Mouse (Mus musculus): ENCODE results near the gene Msi2.

Gene Msi2

DNA sequence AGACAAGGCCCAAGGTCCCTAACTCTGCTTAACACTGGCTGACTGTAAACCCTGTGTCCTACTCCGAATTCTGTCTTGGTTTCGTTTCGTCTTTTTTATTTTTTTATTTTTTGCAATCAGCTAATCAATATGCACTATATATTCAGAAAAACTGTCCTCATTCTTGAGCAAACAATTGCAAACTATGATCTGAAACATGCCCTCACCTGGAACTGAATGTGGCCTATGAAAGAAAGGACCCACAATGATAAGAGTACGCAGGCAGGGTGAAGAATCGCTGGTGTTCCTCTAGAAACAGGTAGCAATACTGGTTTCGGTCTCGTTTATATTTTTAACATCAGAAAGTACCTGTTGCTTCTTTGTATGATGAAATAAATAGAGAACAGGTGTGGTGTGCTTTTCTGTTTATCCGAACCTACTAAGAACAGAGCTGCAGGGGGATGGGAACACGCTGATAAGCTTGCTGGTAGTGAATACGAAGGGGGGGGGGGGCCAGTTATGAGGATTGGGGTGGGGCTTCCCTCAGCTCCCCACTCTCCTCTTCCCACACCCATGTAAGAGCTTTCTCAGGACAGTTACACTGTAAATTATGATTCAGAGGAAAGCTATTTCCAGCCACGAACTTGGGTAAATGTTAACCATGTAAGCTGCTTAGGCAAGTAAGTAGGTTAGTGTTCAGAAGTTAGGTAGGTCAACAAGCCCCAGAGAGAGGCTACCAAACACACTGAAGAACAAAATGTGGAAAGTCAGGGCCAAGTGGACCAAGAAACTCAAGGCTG is 103.6 kb downstream of the Msi2 start:
- DNase-seq (ENCODE audit: low spot score in 2 of 2): no peak

DNA sequence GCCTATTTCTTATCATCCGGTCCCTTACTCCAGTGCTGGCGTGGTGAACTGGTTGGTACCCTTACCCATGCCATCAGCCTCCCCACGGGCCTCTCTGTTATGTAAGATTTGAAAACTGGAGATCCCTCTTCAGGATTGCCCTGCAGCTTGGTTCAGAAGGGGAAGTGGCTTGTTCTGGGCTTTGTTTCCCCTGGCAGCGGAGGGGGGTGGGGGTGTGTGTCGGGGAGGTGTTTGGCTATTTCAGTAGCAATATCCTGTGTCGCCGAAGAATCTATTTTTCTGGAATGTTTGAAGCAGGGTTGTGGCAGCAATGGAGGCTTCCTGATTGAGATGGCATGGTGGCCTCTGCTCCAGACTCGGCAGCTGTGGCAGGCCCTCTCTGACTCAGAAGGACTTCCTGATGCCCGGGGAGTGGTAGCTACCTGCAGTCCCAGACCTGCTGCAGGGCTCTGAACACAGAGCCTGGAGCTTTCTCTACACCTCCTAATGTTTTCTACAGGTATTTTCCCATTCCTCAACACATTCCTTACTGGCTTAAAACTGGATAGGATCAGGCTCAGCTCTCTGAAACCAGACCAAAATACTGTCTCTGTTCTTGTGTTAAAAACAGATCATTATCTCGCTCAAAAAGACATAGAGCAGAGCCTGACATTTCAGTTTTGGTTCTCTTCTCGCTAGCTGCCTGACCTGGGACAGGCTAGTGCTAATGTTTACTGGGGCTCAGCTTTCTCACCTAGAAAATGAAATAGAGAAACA is 104.4 kb downstream of the Msi2 start:
- DNase-seq (ENCODE audit: low spot score in 2 of 2): no peak

DNA sequence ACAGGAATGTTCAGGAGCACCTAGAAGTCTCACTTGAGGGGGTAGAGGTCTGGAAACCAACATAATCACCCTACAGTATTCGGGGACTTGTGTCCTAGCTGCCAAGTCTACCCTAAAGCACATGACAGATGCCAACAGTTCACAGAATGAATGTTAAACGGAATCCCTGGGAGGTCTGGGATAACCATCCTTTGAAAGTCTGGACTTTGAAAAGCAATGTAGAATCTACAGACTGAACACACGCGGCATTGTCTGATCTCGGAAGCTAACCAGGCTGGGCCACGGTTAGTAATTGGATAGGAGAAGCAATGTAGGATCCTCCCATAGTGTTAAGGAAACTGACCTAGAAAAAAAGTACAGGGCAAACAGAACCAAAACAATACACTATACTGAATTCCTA is 105.3 kb downstream of the Msi2 start:
- no peak for DNase-seq (ENCODE audit: low spot score in 2 of 2)

DNA sequence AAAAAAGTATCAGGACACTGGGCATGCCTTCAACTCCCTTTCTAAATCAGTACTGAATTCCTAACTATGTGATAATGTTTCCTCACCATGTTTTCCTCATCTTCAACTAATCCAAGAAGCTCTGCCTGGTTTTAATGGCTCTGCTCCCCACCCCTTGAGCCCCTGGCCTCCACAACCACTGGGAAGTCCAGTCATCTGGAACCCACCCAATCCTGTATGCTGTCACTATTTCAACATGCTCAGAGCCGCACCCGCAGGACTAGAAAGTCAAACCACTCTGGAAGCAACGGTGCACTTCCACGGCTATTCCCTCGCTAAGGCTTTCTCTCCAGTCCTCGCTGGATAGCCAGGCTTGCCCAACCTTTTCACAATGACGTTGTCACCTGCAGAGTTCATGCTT is 106.2 kb downstream of the Msi2 start:
- DNase-seq (ENCODE audit: low spot score in 2 of 2): peak; percentile 73 to 85

DNA sequence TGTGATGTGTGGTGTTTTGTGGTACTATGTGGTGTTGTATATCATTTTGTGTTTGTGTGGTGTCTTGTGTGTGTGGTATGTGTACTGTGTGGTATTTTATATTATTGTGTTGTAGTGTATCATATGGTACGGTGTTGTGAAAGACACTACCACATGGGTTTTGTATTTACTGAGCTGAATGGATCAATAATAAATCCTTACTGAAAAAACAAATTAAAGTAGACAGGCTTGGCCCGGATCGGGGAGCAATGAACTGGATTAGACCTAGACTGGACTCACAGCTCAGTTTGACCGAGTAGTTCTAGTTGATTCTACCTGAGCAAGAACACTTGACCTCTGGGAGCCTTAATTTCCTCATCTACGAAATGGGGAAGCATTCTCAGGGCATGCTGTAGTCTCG is 107.5 kb downstream of the Msi2 start:
- DNase-seq (ENCODE audit: low spot score in 2 of 2): no peak

DNA sequence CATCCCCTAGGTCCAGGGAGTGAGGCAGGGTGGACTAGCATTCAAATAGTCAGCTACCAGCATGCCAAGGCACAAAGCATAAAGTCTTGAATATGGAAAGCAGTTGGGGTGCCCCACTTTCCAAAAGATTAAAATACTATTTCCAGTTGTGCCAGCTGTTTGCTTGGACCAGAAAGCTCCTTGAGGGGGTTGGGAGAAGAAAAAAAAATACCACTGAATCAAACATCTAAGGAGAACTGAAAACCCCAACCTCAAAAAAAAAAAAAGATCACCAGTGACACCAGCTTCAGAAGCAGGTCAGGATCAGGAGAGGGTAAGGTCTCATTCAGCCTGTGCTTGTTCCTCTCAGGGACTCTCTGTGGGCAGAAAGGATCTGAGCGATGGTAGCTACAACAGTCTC is 108.2 kb downstream of the Msi2 start:
- no peak for DNase-seq (ENCODE audit: low spot score in 2 of 2)

DNA sequence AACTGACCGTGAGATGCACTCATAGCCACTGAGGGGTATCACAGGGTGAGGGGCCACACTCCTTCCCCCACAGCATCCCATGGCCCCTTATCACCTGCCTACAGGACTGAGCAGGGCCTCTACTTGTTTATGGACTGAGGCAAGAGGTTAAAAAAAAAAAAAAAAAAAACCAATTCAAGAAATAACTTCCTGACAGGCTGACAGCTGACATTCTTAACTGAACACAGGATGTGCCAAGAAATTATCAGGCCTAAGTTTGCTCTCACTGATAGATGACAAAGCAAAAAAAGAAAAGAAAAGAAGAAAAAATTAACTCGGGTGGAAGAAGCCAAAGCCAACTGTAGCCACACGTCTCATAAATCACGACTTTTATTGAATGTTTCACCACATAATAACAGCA is 109.7 kb downstream of the Msi2 start:
- no peak for DNase-seq (ENCODE audit: low spot score in 2 of 2)

DNA sequence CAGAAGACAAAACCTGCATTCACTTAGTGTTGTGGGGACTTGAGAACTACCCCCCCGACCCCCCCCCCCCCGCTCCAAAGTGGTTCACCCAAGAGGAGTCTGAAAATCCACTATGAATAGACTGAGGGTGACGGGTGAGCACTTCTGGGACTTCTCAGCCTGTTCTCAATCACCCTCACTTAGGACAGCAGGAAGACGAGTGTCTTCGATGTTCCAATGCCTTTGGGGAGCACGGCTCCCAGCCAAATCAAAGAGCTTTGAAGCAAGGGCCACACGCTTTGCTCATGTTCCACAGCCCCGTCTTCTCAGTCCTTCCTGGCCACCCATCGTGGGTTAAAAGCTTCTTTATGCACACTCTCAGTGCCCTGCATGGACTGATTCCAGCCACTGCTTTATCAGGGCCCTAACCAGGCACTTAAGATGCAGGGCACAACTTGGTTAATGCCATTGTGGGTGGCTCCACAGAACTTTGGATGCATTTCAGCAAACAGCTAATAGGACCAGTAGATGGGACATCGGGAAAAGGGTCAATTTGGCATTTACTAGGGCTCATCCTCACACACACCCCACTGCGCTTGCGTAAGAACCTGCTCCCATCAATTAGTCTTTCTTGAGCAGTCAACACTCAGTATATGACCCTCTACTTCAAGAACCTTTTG is 110.5 kb downstream of the Msi2 start:
- DNase-seq (ENCODE audit: low spot score in 2 of 2): no peak

DNA sequence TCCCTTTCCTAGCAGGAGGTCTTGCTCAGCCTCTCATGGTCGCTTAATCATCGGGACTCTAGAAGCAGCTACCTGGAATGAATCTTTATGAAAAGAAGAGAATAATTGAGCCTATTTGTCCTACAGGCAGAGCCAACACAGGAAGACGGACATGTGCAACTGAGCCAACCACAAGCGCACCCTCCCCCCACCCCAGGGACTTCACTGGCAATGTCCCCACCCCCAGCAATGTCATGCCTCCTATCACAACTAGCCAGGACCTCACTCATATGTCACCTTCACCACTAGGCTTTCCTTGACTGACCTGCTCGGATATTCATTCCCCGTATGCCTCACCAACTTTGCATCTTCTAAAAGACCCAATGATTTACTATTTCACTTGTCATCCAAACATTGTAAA is 112.5 kb downstream of the Msi2 start:
- no peak for DNase-seq (ENCODE audit: low spot score in 2 of 2)

DNA sequence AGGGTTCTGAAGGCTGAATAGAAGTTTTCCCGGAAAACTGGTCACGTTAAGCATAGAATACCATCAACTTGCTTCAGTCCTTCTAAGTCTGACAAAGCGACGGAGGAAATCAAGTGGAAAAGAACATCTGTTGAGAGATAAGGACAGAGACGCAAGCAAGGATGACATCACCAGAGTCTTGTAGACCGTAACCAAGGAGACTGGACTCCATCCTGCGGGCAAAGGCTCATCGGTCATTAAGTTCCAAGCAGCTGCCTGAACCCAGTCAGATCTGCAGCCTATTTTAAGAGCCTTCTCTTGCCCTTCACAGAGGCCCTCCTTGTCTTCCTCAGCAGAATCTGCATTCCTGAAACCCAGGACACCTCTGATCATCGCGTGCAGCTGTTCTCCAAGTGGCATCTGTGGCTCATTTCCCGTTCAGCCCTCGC is 113.2 kb downstream of the Msi2 start:
- DNase-seq (ENCODE audit: low spot score in 2 of 2): peak; percentile 65 to 77

DNA sequence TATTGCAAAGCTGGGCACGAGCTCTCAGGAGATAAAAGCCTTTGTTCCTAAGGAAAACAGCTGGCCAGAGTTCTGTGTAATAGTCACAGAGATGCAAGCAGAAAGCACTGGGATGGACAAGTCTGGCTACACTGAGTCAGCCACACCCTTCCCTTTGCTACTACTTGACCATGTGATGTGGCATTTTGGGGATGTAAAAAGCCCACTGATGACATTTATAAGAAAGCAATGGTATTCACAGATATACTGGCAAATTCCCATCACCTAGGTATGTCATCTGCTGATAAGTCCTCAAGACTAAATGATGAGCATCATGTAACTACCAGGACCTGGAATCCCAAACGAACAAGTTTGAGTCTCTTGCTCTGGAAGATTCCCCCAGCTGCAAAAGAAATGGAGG is 113.7 kb downstream of the Msi2 start:
- no peak for DNase-seq (ENCODE audit: low spot score in 2 of 2)

DNA sequence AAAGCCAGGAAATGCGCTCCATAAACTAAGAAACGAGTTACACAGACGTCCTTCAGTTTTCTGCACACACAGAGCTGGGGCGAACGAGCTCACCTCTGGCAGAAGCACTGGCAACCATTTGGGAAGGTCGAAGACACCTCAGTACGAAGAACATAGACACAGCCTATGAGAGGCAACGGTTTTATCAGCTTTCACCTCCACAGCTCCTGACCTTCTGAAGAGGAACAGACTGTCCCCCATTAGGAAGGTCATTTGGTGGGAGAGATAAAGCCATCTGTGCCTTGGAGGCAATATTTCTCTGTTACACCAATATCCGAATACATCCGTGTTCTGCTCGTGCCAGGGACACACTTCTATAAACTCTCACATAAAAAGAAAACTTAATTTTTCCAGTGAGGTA is 114.9 kb downstream of the Msi2 start:
- DNase-seq (ENCODE audit: low spot score in 2 of 2): no peak

DNA sequence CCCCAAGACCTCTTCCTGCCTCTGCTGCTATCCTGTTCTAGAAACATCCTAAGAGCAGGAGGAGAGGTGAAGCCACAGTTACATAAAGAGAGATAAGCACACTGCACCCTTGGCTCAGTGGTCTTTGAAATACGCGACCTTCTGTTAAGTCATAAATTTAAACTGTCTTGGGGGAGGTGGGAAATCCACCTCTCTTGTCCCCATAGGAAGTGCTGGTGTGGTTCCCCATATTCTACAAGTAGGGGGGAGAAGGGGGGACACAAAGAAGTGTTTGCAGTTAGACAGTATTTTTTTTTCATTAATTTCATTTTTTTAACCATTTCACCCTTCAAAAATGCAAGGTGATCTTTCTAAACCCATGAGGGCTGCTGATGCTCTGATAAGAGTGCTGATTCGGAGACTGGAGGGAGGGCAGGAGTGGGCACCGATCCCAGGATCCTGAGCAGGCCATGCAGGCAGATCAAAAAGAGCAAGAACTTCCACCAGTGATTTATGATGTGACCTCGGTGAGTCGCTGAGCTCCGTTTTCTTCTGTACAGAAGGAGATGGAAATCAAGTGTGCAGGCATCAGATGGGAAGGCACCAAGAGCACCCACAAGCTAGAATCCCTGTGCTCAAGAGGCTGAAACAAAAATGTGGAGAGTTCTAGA is 115.7 kb downstream of the Msi2 start:
- no peak for DNase-seq (ENCODE audit: low spot score in 2 of 2)

DNA sequence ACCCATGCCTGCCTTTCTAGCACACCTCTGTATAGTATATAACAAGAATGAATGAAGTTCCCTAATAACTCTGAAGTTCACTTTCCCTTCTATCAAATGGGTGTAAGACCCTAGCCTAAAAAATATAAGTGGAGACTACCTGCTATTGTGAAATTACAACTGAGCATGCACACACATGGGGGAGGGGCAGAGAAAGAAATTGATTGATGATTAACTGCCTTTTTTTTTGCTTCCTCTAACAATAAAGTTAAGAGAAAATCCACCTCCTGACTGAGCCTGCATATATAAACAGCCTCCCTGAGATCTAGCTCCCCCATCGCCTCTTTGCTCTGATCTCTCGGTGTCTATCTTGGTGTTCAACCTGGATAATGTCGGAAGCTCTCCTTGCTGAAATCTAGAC is 118.1 kb downstream of the Msi2 start:
- no peak for DNase-seq (ENCODE audit: low spot score in 2 of 2)

DNA sequence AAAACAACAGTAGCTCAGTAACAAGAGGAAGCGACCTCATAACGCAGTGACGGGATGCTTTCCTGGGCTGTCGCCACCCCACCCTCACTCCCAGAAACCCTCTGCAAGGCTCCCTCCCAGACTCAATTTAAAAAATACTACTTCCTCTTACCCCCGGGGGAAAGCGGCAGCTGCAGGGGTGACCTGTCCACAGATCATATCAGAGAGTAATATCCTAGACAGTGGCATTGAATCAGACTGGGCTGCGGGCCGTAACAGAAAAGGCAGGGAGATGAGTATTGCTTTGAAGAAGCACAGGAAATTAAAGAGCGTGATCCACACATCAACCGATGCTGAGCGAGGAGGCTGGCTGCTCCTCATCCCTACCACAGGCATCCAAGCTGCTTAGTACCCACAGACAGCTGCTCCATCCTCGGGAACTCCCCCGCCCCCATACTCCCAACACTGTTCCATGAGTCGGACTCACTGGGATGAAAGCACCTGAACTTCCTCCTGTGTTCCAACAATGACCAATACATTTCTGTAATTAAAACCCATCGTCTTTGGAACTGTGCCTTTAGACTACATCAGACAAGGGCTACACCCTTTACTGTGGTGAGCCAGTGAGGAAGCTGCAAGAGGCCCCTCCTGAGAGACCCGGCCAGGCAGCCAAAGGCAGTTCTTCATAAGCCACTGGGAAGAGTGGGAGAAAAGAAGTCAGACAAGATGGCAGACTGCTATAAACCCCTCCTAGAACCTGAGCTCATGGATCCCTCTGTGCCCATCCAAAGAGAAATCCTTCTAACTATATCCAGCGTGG is 118.8 kb downstream of the Msi2 start:
- DNase-seq (ENCODE audit: low spot score in 2 of 2): peak in 1 of 2 experiments; percentile 66

DNA sequence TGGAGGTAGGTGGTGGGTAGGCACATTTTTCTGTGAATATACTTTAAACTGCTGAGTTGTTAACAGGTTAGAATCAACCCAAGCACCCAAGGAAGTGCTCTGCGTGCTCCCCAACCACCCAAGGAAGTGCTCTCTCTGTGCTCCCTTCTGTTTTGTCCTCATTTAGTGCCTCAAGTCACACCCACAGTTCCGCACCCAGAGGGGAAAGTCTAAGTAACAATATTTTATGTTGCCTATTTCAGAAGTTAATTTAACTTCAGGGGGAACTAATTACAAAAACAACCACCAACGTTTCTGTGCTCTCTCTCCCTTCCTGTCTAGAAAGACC is 119.5 kb downstream of the Msi2 start:
- no peak for DNase-seq (ENCODE audit: low spot score in 2 of 2)

DNA sequence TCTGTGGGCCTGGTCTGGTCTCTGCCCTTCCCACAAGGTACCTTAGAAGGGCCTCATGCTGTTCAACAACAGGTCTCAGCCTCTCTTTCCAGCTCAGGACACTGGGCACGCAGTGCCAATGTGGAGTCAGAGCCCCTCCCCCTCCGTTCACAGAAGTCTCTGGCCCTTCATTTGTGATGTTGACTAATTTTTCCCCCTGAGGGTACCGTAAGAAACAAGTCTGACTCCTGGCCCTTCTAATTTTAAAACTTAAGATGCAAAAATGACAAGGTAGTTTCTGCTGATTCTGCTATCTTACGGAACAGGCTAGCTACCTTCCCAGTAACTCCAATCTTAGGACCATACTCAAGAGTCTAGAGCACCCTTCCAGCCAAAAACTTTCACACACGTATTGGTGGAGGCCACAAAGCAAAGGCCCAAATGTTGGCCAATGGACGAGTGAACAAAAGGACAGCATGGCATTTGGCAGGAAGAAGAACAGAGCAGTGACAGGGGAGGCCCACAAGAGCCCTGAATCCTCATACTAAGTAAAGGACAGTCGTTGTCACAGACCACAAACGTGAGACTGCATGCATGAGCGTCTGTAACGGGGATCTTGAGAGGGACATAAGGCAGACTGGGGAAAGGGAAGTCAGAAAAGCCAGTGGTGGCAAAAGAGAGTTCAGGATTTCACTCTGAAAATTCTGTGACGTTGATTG is 120.0 kb downstream of the Msi2 start:
- no peak for DNase-seq (ENCODE audit: low spot score in 2 of 2)

DNA sequence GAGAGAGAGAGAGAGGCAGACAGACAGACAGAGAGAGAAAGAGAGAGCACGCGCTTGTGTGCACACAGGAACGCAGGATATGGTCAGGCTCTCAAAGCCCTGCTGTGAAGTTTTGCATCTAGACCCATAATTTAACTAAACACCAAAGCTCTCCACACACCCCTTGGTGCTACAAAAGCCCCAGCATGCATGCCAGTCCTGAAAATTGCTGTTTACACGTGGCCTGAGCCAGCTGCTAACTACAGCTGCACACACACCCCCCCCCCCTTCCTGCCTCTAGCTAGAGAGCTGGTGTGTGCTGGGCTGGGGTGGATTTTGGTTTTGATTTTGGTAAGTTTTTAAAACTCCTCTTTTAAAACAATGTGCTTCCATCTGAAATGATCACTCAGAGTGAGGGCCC is 122.7 kb downstream of the Msi2 start:
- DNase-seq (ENCODE audit: low spot score in 2 of 2): no peak

DNA sequence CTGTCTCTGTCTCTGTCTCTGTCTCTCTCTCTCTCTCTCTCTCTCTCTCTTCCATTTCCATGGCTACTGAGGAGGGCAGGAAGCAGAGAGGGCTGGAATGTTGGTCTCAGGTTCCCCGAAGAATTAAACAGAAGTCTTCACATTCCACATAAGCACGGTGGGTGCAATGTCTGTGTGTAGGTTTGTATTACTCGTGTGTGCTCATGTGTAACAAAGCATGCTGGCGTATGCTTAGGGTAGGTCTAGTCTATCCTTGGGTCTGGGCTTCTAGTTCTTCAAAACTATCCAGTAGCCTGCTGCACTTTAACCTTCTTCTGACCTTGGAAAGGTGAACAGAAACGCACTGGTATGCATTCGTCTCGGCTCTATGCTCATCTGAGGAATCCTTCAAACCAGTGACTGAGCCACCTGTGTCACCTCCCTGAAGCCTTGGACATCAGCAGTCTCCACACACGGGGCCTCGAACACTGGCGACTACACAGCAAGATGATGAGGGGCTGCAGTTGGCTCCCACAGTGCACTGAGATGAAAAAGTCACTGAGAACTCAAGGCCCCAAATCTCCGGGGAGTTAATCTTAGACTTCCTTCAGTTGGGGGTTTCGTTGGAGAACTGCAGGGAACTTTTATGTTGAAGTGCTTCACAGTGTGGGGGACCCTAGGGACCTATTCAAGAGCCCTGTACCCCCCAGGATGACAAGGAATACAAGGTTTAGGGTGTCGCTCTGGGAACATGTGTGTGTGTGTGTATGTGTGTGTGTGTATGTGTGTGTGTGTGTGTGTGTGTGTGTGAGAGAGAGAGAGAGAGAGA is 123.3 kb downstream of the Msi2 start:
- no peak for DNase-seq (ENCODE audit: low spot score in 2 of 2)

DNA sequence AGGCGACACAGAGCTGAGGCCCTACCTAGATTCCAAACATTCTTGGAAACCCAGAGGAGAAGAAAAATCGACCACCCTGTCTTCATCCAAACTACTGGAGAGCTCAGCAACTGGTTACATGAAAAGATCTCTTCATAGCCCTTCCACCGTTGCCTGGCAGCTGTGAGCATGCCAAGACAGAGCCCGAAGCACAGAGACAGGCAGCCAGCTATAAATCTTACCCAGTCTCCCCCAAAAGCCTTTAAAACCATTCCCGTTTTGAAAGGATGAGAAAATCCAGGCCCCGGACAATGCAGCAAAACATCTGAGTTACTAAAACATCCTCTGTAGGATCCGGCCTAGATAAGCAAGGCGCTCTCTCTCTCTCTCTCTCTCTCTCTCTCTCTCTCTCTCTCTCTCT is 124.3 kb downstream of the Msi2 start:
- DNase-seq (ENCODE audit: low spot score in 2 of 2): no peak

Data from heart, adult 9 months (tissue).